Mouse (Mus musculus): ENCODE results near the gene Gucd1. TPM values are rescaled to one million over a fixed set of nuclear protein-coding genes. Genes with fewer than 3 reads are reported as not detected.
"Not testable (repeated sequence)": the region's sequence is repeated elsewhere in the genome, so short reads cannot be mapped to it uniquely, and the experiment has no call there.

Gucd1 gene
- polyA plus RNA-seq, 1 experiment from 2014 or later = 24.0 TPM

- no peaks in the 10 kb centered on the region for H3K27me3 ChIP-seq (ENCODE audit: insufficient read depth, poor library complexity, severe bottlenecking)
Measured at GRCm38 (mm10) chr10:75531532-75532090, 13.8 kb upstream of the Gucd1 start.

GRCm38 (mm10) chr10:75530322-75530721 is 12.6 kb upstream of the Gucd1 start:
- H3K4me3 ChIP-seq = no peak overlapping the region
- H3K36me3 ChIP-seq = peaks cover 61% of the 10 kb centered on the region
- WGBS = 85% methylated on average over 2 of the region's 2 CpGs
- H3K4me1 ChIP-seq = peaks cover 3% of the 10 kb centered on the region; the same call in 1 of the 2 replicates
- no peak for DNase-seq (ENCODE audit: low spot score)
- H3K9me3 ChIP-seq = no peaks in the 10 kb centered on the region
- no peak overlapping the region for H3K27ac ChIP-seq
- H3K27me3 ChIP-seq (ENCODE audit: insufficient read depth, poor library complexity, severe bottlenecking) = no peaks in the 10 kb centered on the region

More at GRCm38 (mm10) chr10:75531532-75532090, 13.8 kb upstream of the Gucd1 start:
- Histone ChIP-seq H3K9me3 (no peaks in the 10 kb centered on the region), H3K36me3 (peaks cover 62% of the 10 kb centered on the region), H3K4me1 (peaks cover 3% of the 10 kb centered on the region; the same call in 1 of the 2 replicates), H3K4me3 (no peak overlapping the region), H3K27ac (no peak overlapping the region)
- WGBS = 93% methylated on average over 9 of the region's 9 CpGs
- no peak for DNase-seq (ENCODE audit: low spot score)

GRCm38 (mm10) chr10:75525450-75525849 is 7.7 kb upstream of the Gucd1 start:
- H3K27me3 ChIP-seq (ENCODE audit: insufficient read depth, poor library complexity, severe bottlenecking); H3K4me1 ChIP-seq; H3K9me3 ChIP-seq; H3K4me3 ChIP-seq; H3K27ac ChIP-seq; DNase-seq (ENCODE audit: low spot score): not testable (repeated sequence)
- 90% methylated on average over 9 of the region's 9 CpGs for WGBS
- peaks cover 62% of the 10 kb centered on the region for H3K36me3 ChIP-seq

GRCm38 (mm10) chr10:75521643-75522042 is 3.9 kb upstream of the Gucd1 start:
- peaks cover 22% of the 10 kb centered on the region for H3K4me1 ChIP-seq
- no peak overlapping the region for H3K27ac ChIP-seq
- DNase-seq (ENCODE audit: low spot score) = no peak
- WGBS = 90% methylated on average over 4 of the region's 4 CpGs
- H3K9me3 ChIP-seq = no peaks in the 10 kb centered on the region
- no peaks in the 10 kb centered on the region for H3K27me3 ChIP-seq (ENCODE audit: insufficient read depth, poor library complexity, severe bottlenecking)
- no peak overlapping the region for H3K4me3 ChIP-seq
- peaks cover 67% of the 10 kb centered on the region for H3K36me3 ChIP-seq

- Histone ChIP-seq H3K4me1 (peaks cover 33% of the 10 kb centered on the region), H3K4me3 (no peak overlapping the region), H3K9me3 (no peaks in the 10 kb centered on the region), H3K36me3 (peaks cover 58% of the 10 kb centered on the region), H3K27ac (no peak overlapping the region), H3K27me3 (ENCODE audit: insufficient read depth, poor library complexity, severe bottlenecking) (no peaks in the 10 kb centered on the region)
- no peak for DNase-seq (ENCODE audit: low spot score)
- WGBS = 92% methylated on average over 5 of the region's 5 CpGs
Measured at GRCm38 (mm10) chr10:75520581-75520980, 2.8 kb upstream of the Gucd1 start.

- 1% methylated on average over 43 of the region's 52 CpGs for WGBS
- no peaks in the 10 kb centered on the region for H3K9me3 ChIP-seq
- peak within 1 kb of the TSS; percentile 94 for H3K4me3 ChIP-seq
- H3K27ac ChIP-seq = peak within 1 kb of the TSS; percentile 97
- peak; percentile 98 for DNase-seq (ENCODE audit: low spot score)
- no peaks in the 10 kb centered on the region for H3K27me3 ChIP-seq (ENCODE audit: insufficient read depth, poor library complexity, severe bottlenecking)
- H3K36me3 ChIP-seq = peaks cover 36% of the 10 kb centered on the region
- H3K4me1 ChIP-seq = peaks cover 42% of the 10 kb centered on the region
Measured at GRCm38 (mm10) chr10:75517073-75517757, 557 bp downstream of the Gucd1 start, which contains the start of gene Snrpd3. Gene Snrpd3 (plus strand): TSS chr10:75517551.

- Histone ChIP-seq H3K4me1 (peaks cover 45% of the 10 kb centered on the region), H3K27me3 (ENCODE audit: insufficient read depth, poor library complexity, severe bottlenecking) (no peaks in the 10 kb centered on the region), H3K9me3 (no peaks in the 10 kb centered on the region)
Measured at GRCm38 (mm10) chr10:75516724-75517072, 1.1 kb downstream of the Gucd1 start.

GRCm38 (mm10) chr10:75516038-75516723 is 1.6 kb downstream of the Gucd1 start:
- Histone ChIP-seq H3K9me3 (no peaks in the 10 kb centered on the region), H3K4me3 (peak overlapping the region; percentile 94), H3K27me3 (ENCODE audit: insufficient read depth, poor library complexity, severe bottlenecking) (no peaks in the 10 kb centered on the region), H3K27ac (peak overlapping the region; percentile 97), H3K4me1 (peaks cover 46% of the 10 kb centered on the region), H3K36me3 (peaks cover 37% of the 10 kb centered on the region)
- no peak for DNase-seq (ENCODE audit: low spot score)
- 25% methylated on average over 8 of the region's 8 CpGs for WGBS

More at GRCm38 (mm10) chr10:75516724-75517072, 1.1 kb downstream of the Gucd1 start:
- H3K36me3 ChIP-seq = peaks cover 37% of the 10 kb centered on the region
- WGBS = 1% methylated on average over 12 of the region's 12 CpGs
- H3K4me3 ChIP-seq = peak overlapping the region; percentile 94
- DNase-seq (ENCODE audit: low spot score) = no peak
- H3K27ac ChIP-seq = peak overlapping the region; percentile 97

- Histone ChIP-seq H3K27ac (no peak overlapping the region), H3K36me3 (peaks cover 37% of the 10 kb centered on the region), H3K4me3 (peak overlapping the region; percentile 94), H3K4me1 (peaks cover 38% of the 10 kb centered on the region), H3K27me3 (ENCODE audit: insufficient read depth, poor library complexity, severe bottlenecking) (no peaks in the 10 kb centered on the region), H3K9me3 (no peaks in the 10 kb centered on the region)
- WGBS = 61% methylated on average over 4 of the region's 4 CpGs
- DNase-seq (ENCODE audit: low spot score) = no peak
Measured at GRCm38 (mm10) chr10:75515216-75516037, 2.3 kb downstream of the Gucd1 start.

GRCm38 (mm10) chr10:75514361-75514760 is 3.4 kb downstream of the Gucd1 start:
- peaks cover 37% of the 10 kb centered on the region for H3K36me3 ChIP-seq
- H3K27me3 ChIP-seq (ENCODE audit: insufficient read depth, poor library complexity, severe bottlenecking) = no peaks in the 10 kb centered on the region
- H3K4me1 ChIP-seq = peaks cover 38% of the 10 kb centered on the region
- H3K4me3 ChIP-seq = no peak overlapping the region
- H3K9me3 ChIP-seq = no peaks in the 10 kb centered on the region
- no peak for DNase-seq (ENCODE audit: low spot score)
- no peak overlapping the region for H3K27ac ChIP-seq
- 55% methylated on average over 7 of the region's 7 CpGs for WGBS

- Histone ChIP-seq H3K36me3 (peaks cover 42% of the 10 kb centered on the region), H3K27me3 (ENCODE audit: insufficient read depth, poor library complexity, severe bottlenecking) (no peaks in the 10 kb centered on the region), H3K4me3 (no peak overlapping the region), H3K27ac (no peak overlapping the region), H3K9me3 (no peaks in the 10 kb centered on the region), H3K4me1 (peaks cover 29% of the 10 kb centered on the region)
- DNase-seq (ENCODE audit: low spot score) = no peak
- 87% methylated on average over 8 of the region's 8 CpGs for WGBS
Measured at GRCm38 (mm10) chr10:75513306-75514067, 4.3 kb downstream of the Gucd1 start.

GRCm38 (mm10) chr10:75512796-75513195 is 5.0 kb downstream of the Gucd1 start:
- no peaks in the 10 kb centered on the region for H3K27me3 ChIP-seq (ENCODE audit: insufficient read depth, poor library complexity, severe bottlenecking)
- no peaks in the 10 kb centered on the region for H3K9me3 ChIP-seq
- peaks cover 29% of the 10 kb centered on the region for H3K4me1 ChIP-seq
- H3K4me3 ChIP-seq = no peak overlapping the region
- peaks cover 49% of the 10 kb centered on the region for H3K36me3 ChIP-seq
- 87% methylated on average over 7 of the region's 7 CpGs for WGBS
- no peak overlapping the region for H3K27ac ChIP-seq
- DNase-seq (ENCODE audit: low spot score) = no peak
